Mouse (Mus musculus) forebrain, embryonic 14.5 days (tissue): ENCODE results near the gene Olfr1340. TPM values are rescaled to one million over a fixed set of nuclear protein-coding genes. Genes with fewer than 3 reads are reported as not detected.

Source experiments
- ATAC-seq: fragments of 200-750 bp; cut with Nextera tagmentation; 2 replicates; pipeline ENCODE4 v1.8.0; 2017; ENCODE audit warnings: mild to moderate bottlenecking, moderate library complexity
- DNase-seq: peaks from one replicate; pipeline ENCODE4 v3.0.0-alpha.2; 2015; ENCODE audit warnings: low spot score
- H3K27ac ChIP-seq: fragments of 300-500 bp; sonication (generic); 2 replicates; pipeline ENCODE4 v1.5.1; 2014; ENCODE audit warnings: low read depth, mild to moderate bottlenecking, control low read depth, low read length, moderate library complexity
- H3K27me3 ChIP-seq: fragments of 300-500 bp; sonication (generic); replicated peaks from 2 replicates; pipeline ENCODE4 v1.6.1; 2014; ENCODE audit warnings: low read length, control low read depth, mixed read lengths; ENCODE audit not compliant: control insufficient read depth, insufficient read depth
- H3K36me3 ChIP-seq: fragments of 300-500 bp; sonication (generic); 2 replicates; pipeline ENCODE4 v1.6.1; 2014; ENCODE audit warnings: low read length, control low read depth; ENCODE audit not compliant: control insufficient read depth, insufficient read depth
- H3K4me1 ChIP-seq: fragments of 300-500 bp; sonication (generic); 2 replicates; pipeline ENCODE4 v1.6.1; 2014; ENCODE audit warnings: antibody characterized with exemption, low read length, control low read depth; ENCODE audit not compliant: control insufficient read depth, insufficient read depth
- H3K4me2 ChIP-seq: fragments of 300-500 bp; sonication (generic); 2 replicates; pipeline ENCODE4 v1.6.1; 2014; ENCODE audit warnings: mild to moderate bottlenecking, control low read depth, low read length
- H3K4me3 ChIP-seq: fragments of 300-500 bp; sonication (generic); 2 replicates; pipeline ENCODE4 v1.5.1; 2014; ENCODE audit warnings: low read depth, low read length, control low read depth
- H3K9ac ChIP-seq: fragments of 300-500 bp; sonication (generic); 2 replicates; pipeline ENCODE4 v1.6.1; 2014; ENCODE audit warnings: mild to moderate bottlenecking, low read length, control low read depth, moderate library complexity
- H3K9me3 ChIP-seq: fragments of 300-500 bp; sonication (generic); replicated peaks from 2 replicates; pipeline ENCODE4 v1.6.1; 2016; ENCODE audit warnings: low read length, control low read depth, mixed read lengths; ENCODE audit not compliant: control insufficient read depth
- WGBS: fragments of 180-500 bp; shearing (Covaris S2); extraction: QIAGEN DNeasy Blood & Tissue Kit; methylation state at CpG from one replicate; pipeline ENCODE4 v1.1.7; 2014; 5-methylcytosine and 5-hydroxymethylcytosine counted together
- polyA plus RNA-seq: library from polyadenylated mRNA; unstranded; fragments of >200 nt; fragmentation: Nextera tagmentation; extraction: Ambion mirVana; gene quantifications from 2 replicates; pipeline ENCODE4 v1.2.1, GENCODE M21; 2014

The Olfr1340 gene
- polyA plus RNA-seq, 1 experiment from 2014 or later, result not detected

GRCm38 (mm10) chr4:118739574-118739973, 19.6 kb downstream of the Olfr1340 start:
- no peaks in the 10 kb centered on the region for H3K27me3 ChIP-seq
- no peak overlapping the region for H3K4me3 ChIP-seq
- no peak overlapping the region for H3K4me2 ChIP-seq
- H3K36me3 ChIP-seq, result no peaks in the 10 kb centered on the region
- no peak overlapping the region for H3K27ac ChIP-seq
- H3K9ac ChIP-seq, result no peak overlapping the region
- DNase-seq (no peak), ATAC-seq (no peak)
- H3K9me3 ChIP-seq, result no peaks in the 10 kb centered on the region
- H3K4me1 ChIP-seq, result no peaks in the 10 kb centered on the region
- 58% methylated on average over 3 of the region's 3 CpGs for WGBS

GRCm38 (mm10) chr4:118740988-118741698, 21.2 kb downstream of the Olfr1340 start:
- H3K36me3 ChIP-seq, result no peaks in the 10 kb centered on the region
- H3K9me3 ChIP-seq, result no peaks in the 10 kb centered on the region
- H3K4me1 ChIP-seq, result no peaks in the 10 kb centered on the region
- H3K4me3 ChIP-seq, result no peak overlapping the region
- no peak for DNase-seq
- ATAC-seq, result no peak
- H3K9ac ChIP-seq, result no peak overlapping the region
- WGBS, result 5% methylated on average over 11 of the region's 11 CpGs
- no peak overlapping the region for H3K4me2 ChIP-seq
- H3K27me3 ChIP-seq, result no peaks in the 10 kb centered on the region
- no peak overlapping the region for H3K27ac ChIP-seq

GRCm38 (mm10) chr4:118741881-118742280, 21.9 kb downstream of the Olfr1340 start:
- DNase-seq (peak; percentile 19), ATAC-seq (no peak)
- no peaks in the 10 kb centered on the region for H3K36me3 ChIP-seq
- H3K4me3 ChIP-seq, result no peak overlapping the region
- WGBS, result 3% methylated on average over 16 of the region's 16 CpGs
- H3K4me1 ChIP-seq, result no peaks in the 10 kb centered on the region
- no peaks in the 10 kb centered on the region for H3K9me3 ChIP-seq
- no peak overlapping the region for H3K9ac ChIP-seq
- H3K27ac ChIP-seq, result no peak overlapping the region
- H3K27me3 ChIP-seq, result no peaks in the 10 kb centered on the region
- H3K4me2 ChIP-seq, result no peak overlapping the region

DNA sequence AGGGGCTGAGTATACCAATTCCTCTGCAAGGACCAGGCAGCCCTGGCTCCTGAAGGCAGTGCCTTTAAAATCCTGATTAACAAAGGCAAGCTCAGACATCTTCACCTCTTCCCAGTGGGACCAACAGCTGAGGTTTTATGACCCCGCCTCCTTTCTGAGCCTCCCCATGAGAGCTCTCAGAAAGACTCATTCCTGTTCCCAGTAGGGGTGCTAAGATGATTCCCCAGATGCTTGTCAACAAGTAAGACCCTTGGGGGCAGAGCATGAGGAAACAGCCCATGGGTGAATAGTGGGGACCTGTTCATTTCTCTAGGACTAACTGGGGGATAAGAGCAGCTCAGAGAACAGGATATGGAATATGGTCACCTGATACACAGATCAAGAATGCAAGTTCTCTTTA, 38.7 kb downstream of the Olfr1340 start, which contains the start of gene Olfr1338:
Gene Olfr1338, minus strand, starts transcription at position 101 of the 400 bp plus-strand sequence.
- H3K9ac ChIP-seq, result no peak within 1 kb of the TSS
- ATAC-seq, result no peak
- no peaks in the 10 kb centered on the region for H3K27me3 ChIP-seq
- no peak for DNase-seq
- H3K4me3 ChIP-seq, result no peak within 1 kb of the TSS
- no peaks in the 10 kb centered on the region for H3K9me3 ChIP-seq
- no peaks in the 10 kb centered on the region for H3K4me1 ChIP-seq
- WGBS, result 83% methylated on average over 1 of the region's 1 CpGs
- H3K27ac ChIP-seq, result no peak within 1 kb of the TSS
- no peaks in the 10 kb centered on the region for H3K36me3 ChIP-seq
- no peak within 1 kb of the TSS for H3K4me2 ChIP-seq

Other genes starting within 250 kb of the Olfr1340 start
- gene Tie1, start 230.1 kb upstream of the Olfr1340 start, polyA plus RNA-seq, result 10.8 and 12.4 TPM in 2 replicates
- gene 2610528J11Rik, start 193.1 kb upstream of the Olfr1340 start, polyA plus RNA-seq, result not detected in 2 replicates
- gene Tmem125, start 176.1 kb upstream of the Olfr1340 start, polyA plus RNA-seq, result not detected in 2 replicates
- 0.81 and 0.91 TPM in 2 replicates for gene Cfap57, start 99.4 kb upstream of the Olfr1340 start, polyA plus RNA-seq
- gene Ebna1bp2, start 99.3 kb upstream of the Olfr1340 start, polyA plus RNA-seq, result 167 and 176 TPM in 2 replicates
- not detected in 2 replicates for gene Olfr62, start 61.2 kb upstream of the Olfr1340 start, polyA plus RNA-seq
- gene Olfr1342, start 27.4 kb upstream of the Olfr1340 start, polyA plus RNA-seq, result not detected in 2 replicates
- not detected in 2 replicates for gene Olfr1341, start 16.6 kb upstream of the Olfr1340 start, polyA plus RNA-seq
- not detected in 2 replicates for gene Olfr1339, start 12.0 kb downstream of the Olfr1340 start, polyA plus RNA-seq
- gene Olfr1338, start 38.6 kb downstream of the Olfr1340 start, polyA plus RNA-seq, result not detected in 2 replicates
- gene Olfr1337, start 62.4 kb downstream of the Olfr1340 start, polyA plus RNA-seq, result not detected in 2 replicates
- gene Olfr1335, start 89.8 kb downstream of the Olfr1340 start, polyA plus RNA-seq, result not detected in 2 replicates
- not detected in 2 replicates for gene Olfr1333, start 116.1 kb downstream of the Olfr1340 start, polyA plus RNA-seq
- gene Olfr1331, start 144.5 kb downstream of the Olfr1340 start, polyA plus RNA-seq, result not detected in 2 replicates
- not detected in 2 replicates for gene Olfr1330, start 168.5 kb downstream of the Olfr1340 start, polyA plus RNA-seq
- not detected in 2 replicates for gene Olfr1329, start 197.3 kb downstream of the Olfr1340 start, polyA plus RNA-seq
- not detected in 2 replicates for gene Olfr1328, start 218.5 kb downstream of the Olfr1340 start, polyA plus RNA-seq
- gene Lao1, start 241.4 kb downstream of the Olfr1340 start, polyA plus RNA-seq, result 0.11 and 0.42 TPM in 2 replicates